Mouse (Mus musculus) small intestine, adult 2 months (tissue): ENCODE measurements at regions not wholly inside any gene's neighbourhood (a gene's known extent, or its start where the extent isn't known, plus 50 kb on each side); places are given as distances from the start of the nearest gene placed in this dataset.

ENCODE experiments used
- CTCF ChIP-seq: fragments of 200-500 bp; IDR thresholded peaks from 2 replicates; pipeline ENCODE4 v1.5.1; 2012; ENCODE audit warnings: low read depth, mild to moderate bottlenecking, control low read depth, inconsistent platforms, low read length, moderate library complexity, mixed read lengths; ENCODE audit not compliant: insufficient replicate concordance, insufficient read length; ENCODE audit errors: extremely low read depth
- POLR2A ChIP-seq: fragments of 200-500 bp; IDR thresholded peaks from 2 replicates; pipeline ENCODE4 v1.6.1; 2012; ENCODE audit warnings: low read depth, mild to moderate bottlenecking, control low read depth, inconsistent platforms, low read length, moderate library complexity

GRCm38 (mm10) chr11:25042763-25043162 is 964.9 kb downstream of the Bcl11a start:
- TF ChIP-seq POLR2A = no peak
- no peak for TF ChIP-seq CTCF
